Comparison of ENCODE assay signal across 8 mouse cellular contexts in genomic region chrX:134756434-134757292, GRCm38 (mm10). TPM values are rescaled to one million over a fixed set of nuclear protein-coding genes. Genes with fewer than 3 reads are reported as not detected.
A peak's percentile ranks its signal among the peaks of the same experiment; 100 is the strongest.
DNase-seq lines count a peak whose midpoint lies in the region; ATAC-seq lines count a peak whose summit lies in the region.

Armcx3 (plus strand) TSS chrX:134756595.

- H3K36me3 ChIP-seq in hindbrain, embryonic 13.5 days: no peaks in the 10 kb centered on the region

- ATAC-seq in hindbrain, embryonic 13.5 days (ENCODE audit: low FRiP score): peak; percentile 92

- H3K27me3 ChIP-seq in hindbrain, embryonic 13.5 days: peaks cover 23% of the 10 kb centered on the region

- no peaks in the 10 kb centered on the region for H3K9me3 ChIP-seq in hindbrain, embryonic 13.5 days

- H3K9ac ChIP-seq in hindbrain, embryonic 13.5 days: peak within 1 kb of the TSS; percentile 76

- DNase-seq in T-cell, adult 2 months (ENCODE audit: low spot score): peak; percentile 51
- peak; percentile 70 for DNase-seq in cerebellum, adult 9-11 months
- DNase-seq in frontal cortex, postnatal 36 days (ENCODE audit: low spot score in 2 of 2): peak; percentile 48 to 50
- DNase-seq in layer of hippocampus, postnatal 36 days: peak; percentile 46 to 50
- DNase-seq in lung, postnatal 25 days (ENCODE audit: low spot score): peak; percentile 79
- peak; percentile 73 for DNase-seq in retina, embryonic 14.5 days (ENCODE audit: low spot score)
- DNase-seq in urinary bladder, postnatal 36 days (ENCODE audit: low spot score in 2 of 2): peak; percentile 32 to 59

- peak within 1 kb of the TSS; percentile 60 for H3K4me3 ChIP-seq in hindbrain, embryonic 13.5 days

- H3K4me1 ChIP-seq in hindbrain, embryonic 13.5 days (replicated peaks): peaks cover 8% of the 10 kb centered on the region

- H3K4me2 ChIP-seq in hindbrain, embryonic 13.5 days: peak within 1 kb of the TSS; percentile 56

- WGBS in hindbrain, embryonic 13.5 days: 20% methylated on average over 46 of the region's 46 CpGs

- peak within 1 kb of the TSS; percentile 77 for H3K27ac ChIP-seq in hindbrain, embryonic 13.5 days

RNA-seq across cellular contexts. Expression of gene Armcx3, which starts in this region (rescaled TPM):
- polyA plus RNA-seq in hindbrain, embryonic 13.5 days (2015; fragmentation: Nextera tagmentation; extraction: Ambion mirVana): 67.0 and 74.6 TPM in 2 replicates
- 10 to 100 TPM; 84.7 to 88.2 TPM for total RNA-seq in layer of hippocampus, postnatal 36 days (2021)

Comparison
In these comparisons a context has a peak if more than half of its experiments do, and no peak if none do; other contexts are left out.
1. Peak in every context shown above with its lines: DNase-seq, ATAC-seq, H3K4me3 ChIP-seq and H3K27ac ChIP-seq.